Mouse (Mus musculus) E14TG2a.4 (cell line): ENCODE results near the gene Nectin4.

ENCODE experiments used
- CTCF ChIP-seq: conservative IDR thresholded peaks from 2 replicates; pipeline ENCODE4 v1.5.1; 2014; ENCODE audit warnings: low read length
- NANOG ChIP-seq: IDR thresholded peaks from 2 replicates; pipeline ENCODE4 v1.6.1; 2014; ENCODE audit warnings: borderline replicate concordance, low read length, mixed read lengths

GRCm38 (mm10) chr1:171355812-171356340 lies 14.0 kb upstream of the Nectin4 start:
- TF ChIP-seq CTCF (peak; percentile 37), NANOG (no peak)
